Mouse (Mus musculus): Measurements from ENCODE around the gene Camp. TPM values are rescaled to one million over a fixed set of nuclear protein-coding genes. Genes with fewer than 3 reads are reported as not detected.

Gene Camp
- polyA plus RNA-seq, 1 experiment from 2014 or later: 2.1 TPM

DNA sequence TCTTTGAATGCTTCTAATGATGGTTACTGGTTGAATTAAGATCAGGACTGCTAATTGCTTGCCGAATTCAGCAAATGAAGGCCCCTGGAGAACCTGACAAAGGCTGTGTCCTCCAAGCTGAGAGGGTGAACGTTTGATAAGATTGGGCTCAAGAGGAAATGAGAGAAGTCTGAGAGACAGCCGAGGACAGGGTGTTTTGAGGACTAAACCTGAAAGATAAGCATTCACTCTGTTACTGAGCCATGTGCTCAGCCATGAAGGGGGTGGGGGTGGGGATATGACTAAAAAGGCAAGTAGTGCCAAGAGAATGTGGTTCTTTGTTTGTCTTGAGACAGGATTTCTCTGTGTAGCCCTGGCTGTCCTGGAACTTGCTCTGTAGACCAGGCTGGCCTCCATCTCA lies 13.7 kb upstream of the Camp start:
- Histone ChIP-seq H3K4me1 (ENCODE audit: control insufficient read depth, insufficient read depth, low read length) (peaks cover 6% of the 10 kb centered on the region; the same call in 1 of the 2 replicates), H3K27ac (ENCODE audit: low read length) (no peak overlapping the region), H3K4me3 (ENCODE audit: low read length) (no peak overlapping the region; the same call in 1 of the 2 replicates), H3K36me3 (ENCODE audit: control insufficient read depth, insufficient read depth) (no peaks in the 10 kb centered on the region), H3K4me2 (ENCODE audit: low read depth, low read length) (peak overlapping the region; percentile 65), H3K27me3 (ENCODE audit: control insufficient read depth, insufficient read depth, low read length) (no peaks in the 10 kb centered on the region), H3K9ac (ENCODE audit: low read length) (no peak overlapping the region), H3K9me3 (replicated peaks; ENCODE audit: control insufficient read depth, low read length) (no peaks in the 10 kb centered on the region)
- WGBS: 19% methylated on average over 3 of the region's 3 CpGs
- no peak for ATAC-seq (replicated peaks; ENCODE audit: extremely low read depth, insufficient read depth, low FRiP score)

- Histone ChIP-seq H3K4me2 (ENCODE audit: low read depth, low read length) (peak overlapping the region; percentile 65), H3K4me1 (ENCODE audit: control insufficient read depth, insufficient read depth, low read length) (peaks cover 6% of the 10 kb centered on the region; the same call in 1 of the 2 replicates), H3K27ac (ENCODE audit: low read length) (no peak overlapping the region), H3K4me3 (ENCODE audit: low read length) (peak overlapping the region; percentile 36), H3K9me3 (replicated peaks; ENCODE audit: control insufficient read depth, low read length) (no peaks in the 10 kb centered on the region), H3K27me3 (ENCODE audit: control insufficient read depth, insufficient read depth, low read length) (no peaks in the 10 kb centered on the region), H3K36me3 (ENCODE audit: control insufficient read depth, insufficient read depth) (no peaks in the 10 kb centered on the region), H3K9ac (ENCODE audit: low read length) (0 out of 2 replicates have a peak overlapping the region, but pooled peaks have one; percentile 34)
- 11% methylated on average over 20 of the region's 20 CpGs for WGBS
- ATAC-seq (replicated peaks; ENCODE audit: extremely low read depth, insufficient read depth, low FRiP score): peak; percentile 55; the same call in 1 of the 2 replicates
Measured at GRCm38 (mm10) chr9:109862397-109863044, 13.1 kb upstream of the Camp start.

- Histone ChIP-seq H3K4me3 (ENCODE audit: low read length) (no peak overlapping the region), H3K36me3 (ENCODE audit: control insufficient read depth, insufficient read depth) (no peaks in the 10 kb centered on the region), H3K27me3 (ENCODE audit: control insufficient read depth, insufficient read depth, low read length) (no peaks in the 10 kb centered on the region), H3K9ac (ENCODE audit: low read length) (no peak overlapping the region), H3K4me1 (ENCODE audit: control insufficient read depth, insufficient read depth, low read length) (no peaks in the 10 kb centered on the region), H3K9me3 (replicated peaks; ENCODE audit: control insufficient read depth, low read length) (no peaks in the 10 kb centered on the region), H3K4me2 (ENCODE audit: low read depth, low read length) (no peak overlapping the region), H3K27ac (ENCODE audit: low read length) (no peak overlapping the region)
- 68% methylated on average over 6 of the region's 6 CpGs for WGBS
- no peak for ATAC-seq (replicated peaks; ENCODE audit: extremely low read depth, insufficient read depth, low FRiP score)
Measured at GRCm38 (mm10) chr9:109855947-109856346, 6.5 kb upstream of the Camp start.

DNA sequence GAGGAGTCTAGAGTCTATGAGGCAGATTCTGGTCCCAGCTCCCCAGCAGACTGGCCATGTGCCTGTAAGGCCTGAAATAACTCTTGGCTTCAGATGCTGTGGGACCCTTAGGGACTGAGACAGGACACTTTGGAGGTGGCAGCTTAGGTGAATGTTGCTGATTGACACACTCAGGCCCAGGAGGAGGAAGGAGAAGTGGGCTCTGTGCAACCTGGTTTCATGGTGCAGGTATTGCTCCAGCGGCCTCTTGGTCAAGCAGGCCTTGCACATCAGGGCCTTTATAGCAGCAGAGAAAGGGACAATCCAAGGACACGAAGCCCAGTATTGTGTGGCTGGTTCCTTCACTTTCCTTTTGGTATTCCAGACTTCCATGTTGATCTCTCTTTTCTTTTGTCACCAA lies 4.9 kb upstream of the Camp start:
- peaks cover 6% of the 10 kb centered on the region; the same call in 1 of the 2 replicates for H3K4me1 ChIP-seq (ENCODE audit: control insufficient read depth, insufficient read depth, low read length)
- H3K4me3 ChIP-seq (ENCODE audit: low read length): no peak overlapping the region
- WGBS: 88% methylated on average over 2 of the region's 2 CpGs
- H3K27me3 ChIP-seq (ENCODE audit: control insufficient read depth, insufficient read depth, low read length): no peaks in the 10 kb centered on the region
- no peaks in the 10 kb centered on the region for H3K9me3 ChIP-seq (replicated peaks; ENCODE audit: control insufficient read depth, low read length)
- H3K36me3 ChIP-seq (ENCODE audit: control insufficient read depth, insufficient read depth): no peaks in the 10 kb centered on the region
- H3K27ac ChIP-seq (ENCODE audit: low read length): no peak overlapping the region
- H3K4me2 ChIP-seq (ENCODE audit: low read depth, low read length): no peak overlapping the region
- no peak overlapping the region for H3K9ac ChIP-seq (ENCODE audit: low read length)
- no peak for ATAC-seq (replicated peaks; ENCODE audit: extremely low read depth, insufficient read depth, low FRiP score)

DNA sequence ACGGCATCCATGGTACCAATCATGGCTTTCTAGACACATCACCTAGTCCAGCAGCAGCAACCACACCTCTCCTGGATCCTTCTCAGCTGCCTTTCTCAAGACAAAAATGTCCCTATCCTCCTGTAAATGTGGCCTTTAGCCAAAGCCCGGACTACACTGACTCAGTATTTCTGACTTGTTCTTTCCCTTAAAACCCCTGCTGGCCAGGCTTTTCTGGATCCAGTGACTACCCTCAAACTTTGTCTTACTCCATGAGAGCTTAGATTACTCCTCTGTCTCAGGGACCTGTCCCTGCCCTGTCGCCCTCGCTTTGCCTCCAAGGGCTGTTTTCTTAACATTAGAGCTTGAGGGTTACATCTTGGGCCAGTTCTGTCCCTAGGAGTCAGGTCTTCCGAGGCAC lies 682 bp upstream of the Camp start:
- no peaks in the 10 kb centered on the region for H3K9me3 ChIP-seq (replicated peaks; ENCODE audit: control insufficient read depth, low read length)
- 93% methylated on average over 5 of the region's 5 CpGs for WGBS
- H3K27me3 ChIP-seq (ENCODE audit: control insufficient read depth, insufficient read depth, low read length): no peaks in the 10 kb centered on the region
- peaks cover 10% of the 10 kb centered on the region; the same call in 1 of the 2 replicates for H3K4me1 ChIP-seq (ENCODE audit: control insufficient read depth, insufficient read depth, low read length)
- no peak overlapping the region for H3K4me3 ChIP-seq (ENCODE audit: low read length)
- no peak for ATAC-seq (replicated peaks; ENCODE audit: extremely low read depth, insufficient read depth, low FRiP score)
- peaks cover 3% of the 10 kb centered on the region; the same call in 1 of the 2 replicates for H3K36me3 ChIP-seq (ENCODE audit: control insufficient read depth, insufficient read depth)
- no peak overlapping the region for H3K9ac ChIP-seq (ENCODE audit: low read length)
- no peak overlapping the region for H3K27ac ChIP-seq (ENCODE audit: low read length)
- no peak overlapping the region for H3K4me2 ChIP-seq (ENCODE audit: low read depth, low read length)

GRCm38 (mm10) chr9:109833088-109833412 lies 16.4 kb downstream of the Camp start:
- Histone ChIP-seq H3K27ac (ENCODE audit: low read length) (peak overlapping the region; percentile 79), H3K9me3 (replicated peaks; ENCODE audit: control insufficient read depth, low read length) (no peaks in the 10 kb centered on the region), H3K4me3 (ENCODE audit: low read length) (peak overlapping the region; percentile 71), H3K4me2 (ENCODE audit: low read depth, low read length) (peak overlapping the region; percentile 92), H3K4me1 (ENCODE audit: control insufficient read depth, insufficient read depth, low read length) (peaks cover 8% of the 10 kb centered on the region), H3K27me3 (ENCODE audit: control insufficient read depth, insufficient read depth, low read length) (no peaks in the 10 kb centered on the region), H3K9ac (ENCODE audit: low read length) (peak overlapping the region; percentile 79), H3K36me3 (ENCODE audit: control insufficient read depth, insufficient read depth) (0 out of 2 replicates have a peak, but pooled peaks cover 2% of the 10 kb centered on the region)
- WGBS: 5% methylated on average over 6 of the region's 6 CpGs
- peak; percentile 23; the same call in 1 of the 2 replicates for ATAC-seq (replicated peaks; ENCODE audit: extremely low read depth, insufficient read depth, low FRiP score)

- Histone ChIP-seq H3K36me3 (ENCODE audit: control insufficient read depth, insufficient read depth) (no peaks in the 10 kb centered on the region), H3K27ac (ENCODE audit: low read length) (peak within 1 kb of the TSS; percentile 79), H3K9me3 (replicated peaks; ENCODE audit: control insufficient read depth, low read length) (no peaks in the 10 kb centered on the region), H3K4me3 (ENCODE audit: low read length) (peak within 1 kb of the TSS; percentile 71), H3K4me2 (ENCODE audit: low read depth, low read length) (peak within 1 kb of the TSS; percentile 92), H3K4me1 (ENCODE audit: control insufficient read depth, insufficient read depth, low read length) (peaks cover 8% of the 10 kb centered on the region), H3K9ac (ENCODE audit: low read length) (peak within 1 kb of the TSS; percentile 79), H3K27me3 (ENCODE audit: control insufficient read depth, insufficient read depth, low read length) (no peaks in the 10 kb centered on the region)
- under 1% methylated on average over 32 of the region's 32 CpGs for WGBS
- ATAC-seq (replicated peaks; ENCODE audit: extremely low read depth, insufficient read depth, low FRiP score): peak; percentile 94
Measured at GRCm38 (mm10) chr9:109832391-109833087, 16.9 kb downstream of the Camp start, which contains the start of gene Nme6. Nme6 (plus strand) TSS chr9:109832749.

- Histone ChIP-seq H3K27ac (ENCODE audit: low read length) (no peak overlapping the region), H3K4me2 (ENCODE audit: low read depth, low read length) (no peak overlapping the region), H3K36me3 (ENCODE audit: control insufficient read depth, insufficient read depth) (no peaks in the 10 kb centered on the region), H3K9ac (ENCODE audit: low read length) (no peak overlapping the region), H3K4me3 (ENCODE audit: low read length) (no peak overlapping the region), H3K4me1 (ENCODE audit: control insufficient read depth, insufficient read depth, low read length) (no peaks in the 10 kb centered on the region), H3K27me3 (ENCODE audit: control insufficient read depth, insufficient read depth, low read length) (no peaks in the 10 kb centered on the region), H3K9me3 (replicated peaks; ENCODE audit: control insufficient read depth, low read length) (no peaks in the 10 kb centered on the region)
- WGBS: 52% methylated on average over 5 of the region's 5 CpGs
- no peak for ATAC-seq (replicated peaks; ENCODE audit: extremely low read depth, insufficient read depth, low FRiP score)
Measured at GRCm38 (mm10) chr9:109826181-109826580, 23.2 kb downstream of the Camp start.

DNA sequence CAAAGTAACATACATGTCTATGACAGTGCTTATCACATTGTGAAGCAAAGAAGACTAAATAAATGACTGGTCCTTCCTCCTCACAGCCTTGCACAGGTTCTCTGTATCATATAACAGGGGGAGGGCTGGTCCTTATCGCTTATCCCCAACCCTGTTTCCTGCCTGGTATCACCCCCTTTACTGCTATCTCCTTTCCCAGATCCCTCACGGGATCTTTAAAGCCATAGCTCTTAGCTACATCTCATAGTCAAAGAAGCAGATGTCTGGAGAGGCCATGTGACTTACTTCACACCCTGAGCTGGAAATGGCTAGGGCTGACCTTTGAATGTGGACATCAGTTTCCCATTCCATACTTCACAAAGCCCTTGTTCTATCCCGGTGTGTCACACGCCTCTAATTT lies 23.7 kb downstream of the Camp start:
- H3K9ac ChIP-seq (ENCODE audit: low read length): no peak overlapping the region
- H3K4me2 ChIP-seq (ENCODE audit: low read depth, low read length): no peak overlapping the region
- H3K4me1 ChIP-seq (ENCODE audit: control insufficient read depth, insufficient read depth, low read length): no peaks in the 10 kb centered on the region
- H3K27me3 ChIP-seq (ENCODE audit: control insufficient read depth, insufficient read depth, low read length): no peaks in the 10 kb centered on the region
- H3K9me3 ChIP-seq (replicated peaks; ENCODE audit: control insufficient read depth, low read length): no peaks in the 10 kb centered on the region
- 45% methylated on average over 4 of the region's 4 CpGs for WGBS
- H3K36me3 ChIP-seq (ENCODE audit: control insufficient read depth, insufficient read depth): no peaks in the 10 kb centered on the region
- no peak for ATAC-seq (replicated peaks; ENCODE audit: extremely low read depth, insufficient read depth, low FRiP score)
- no peak overlapping the region for H3K4me3 ChIP-seq (ENCODE audit: low read length)
- H3K27ac ChIP-seq (ENCODE audit: low read length): no peak overlapping the region
